Mouse (Mus musculus): ENCODE data around the gene Frmd3. TPM values are rescaled to one million over a fixed set of nuclear protein-coding genes. Genes with fewer than 3 reads are reported as not detected.
"Not testable (repeated sequence)": the region's sequence is repeated elsewhere in the genome, so short reads cannot be mapped to it uniquely, and the experiment has no call there.

The Frmd3 gene
- 0.51 and 0.58 TPM in 2 replicates for polyA plus RNA-seq (2016; fragmentation: Nextera tagmentation; extraction: Ambion mirVana)

GRCm38 (mm10) chr4:74013211-74014047 lies at the start of gene Frmd3:
Gene Frmd3, plus strand, starts transcription at chr4:74013442.
- under 1% methylated on average over 55 of the region's 56 CpGs for WGBS
- Histone ChIP-seq H3K27me3 (ENCODE audit: insufficient read depth, poor library complexity, severe bottlenecking) (peaks cover 12% of the 10 kb centered on the region; the same call in 1 of the 2 replicates), H3K4me1 (0 out of 2 replicates have a peak, but pooled peaks cover 3% of the 10 kb centered on the region), H3K27ac (peak within 1 kb of the TSS; percentile 70), H3K4me3 (peak within 1 kb of the TSS; percentile 68), H3K9me3 (no peaks in the 10 kb centered on the region), H3K36me3 (no peaks in the 10 kb centered on the region)
- DNase-seq (ENCODE audit: low spot score) = peak; percentile 78

- H3K4me1 ChIP-seq = no peaks in the 10 kb centered on the region
- no peaks in the 10 kb centered on the region for H3K9me3 ChIP-seq
- 73% methylated on average over 3 of the region's 3 CpGs for WGBS
- H3K27ac ChIP-seq = no peak overlapping the region
- H3K36me3 ChIP-seq = no peaks in the 10 kb centered on the region
- H3K27me3 ChIP-seq (ENCODE audit: insufficient read depth, poor library complexity, severe bottlenecking) = no peaks in the 10 kb centered on the region
- H3K4me3 ChIP-seq = no peak overlapping the region
- DNase-seq (ENCODE audit: low spot score) = no peak
These were observed 32.8 kb upstream of the Frmd3 start for GRCm38 (mm10) chr4:73980454-73980853.

GRCm38 (mm10) chr4:74012277-74012676 lies 965 bp upstream of the Frmd3 start:
- Histone ChIP-seq H3K4me1 (0 out of 2 replicates have a peak, but pooled peaks cover 3% of the 10 kb centered on the region), H3K36me3 (no peaks in the 10 kb centered on the region), H3K9me3 (no peaks in the 10 kb centered on the region), H3K27ac (no peak overlapping the region), H3K27me3 (ENCODE audit: insufficient read depth, poor library complexity, severe bottlenecking) (peaks cover 12% of the 10 kb centered on the region; the same call in 1 of the 2 replicates), H3K4me3 (no peak overlapping the region)
- 44% methylated on average over 3 of the region's 3 CpGs for WGBS
- DNase-seq (ENCODE audit: low spot score) = no peak

GRCm38 (mm10) chr4:74012700-74013099 lies 542 bp upstream of the Frmd3 start:
- Histone ChIP-seq H3K36me3 (no peaks in the 10 kb centered on the region), H3K4me1 (0 out of 2 replicates have a peak, but pooled peaks cover 3% of the 10 kb centered on the region), H3K27me3 (ENCODE audit: insufficient read depth, poor library complexity, severe bottlenecking) (peaks cover 12% of the 10 kb centered on the region; the same call in 1 of the 2 replicates), H3K4me3 (peak overlapping the region; percentile 68), H3K27ac (no peak overlapping the region), H3K9me3 (no peaks in the 10 kb centered on the region)
- no peak for DNase-seq (ENCODE audit: low spot score)
- WGBS = 42% methylated on average over 4 of the region's 4 CpGs

GRCm38 (mm10) chr4:74014048-74014500 lies 832 bp downstream of the Frmd3 start:
- H3K27ac ChIP-seq = no peak overlapping the region
- WGBS = 7% methylated on average over 11 of the region's 11 CpGs
- no peaks in the 10 kb centered on the region for H3K9me3 ChIP-seq
- no peak for DNase-seq (ENCODE audit: low spot score)
- 0 out of 2 replicates have a peak, but pooled peaks cover 3% of the 10 kb centered on the region for H3K4me1 ChIP-seq
- H3K4me3 ChIP-seq = peak overlapping the region; percentile 68
- H3K36me3 ChIP-seq = no peaks in the 10 kb centered on the region
- peaks cover 12% of the 10 kb centered on the region; the same call in 1 of the 2 replicates for H3K27me3 ChIP-seq (ENCODE audit: insufficient read depth, poor library complexity, severe bottlenecking)

- no peak for DNase-seq (ENCODE audit: low spot score)
- Histone ChIP-seq H3K9me3 (no peaks in the 10 kb centered on the region), H3K27me3 (ENCODE audit: insufficient read depth, poor library complexity, severe bottlenecking) (no peaks in the 10 kb centered on the region; the same call in 1 of the 2 replicates), H3K4me1 (no peaks in the 10 kb centered on the region), H3K36me3 (no peaks in the 10 kb centered on the region), H3K4me3 (no peak overlapping the region), H3K27ac (no peak overlapping the region)
- WGBS = 72% methylated on average over 2 of the region's 2 CpGs
These were observed 6.8 kb downstream of the Frmd3 start for GRCm38 (mm10) chr4:74020084-74020483.

GRCm38 (mm10) chr4:74043226-74043625 lies 30.0 kb downstream of the Frmd3 start:
- no peak overlapping the region for H3K27ac ChIP-seq
- DNase-seq (ENCODE audit: low spot score) = no peak
- no peaks in the 10 kb centered on the region for H3K4me1 ChIP-seq
- H3K9me3 ChIP-seq = no peaks in the 10 kb centered on the region
- no peak overlapping the region for H3K4me3 ChIP-seq
- H3K36me3 ChIP-seq = no peaks in the 10 kb centered on the region
- no peaks in the 10 kb centered on the region for H3K27me3 ChIP-seq (ENCODE audit: insufficient read depth, poor library complexity, severe bottlenecking)

- Histone ChIP-seq H3K36me3 (no peaks in the 10 kb centered on the region), H3K4me1 (no peaks in the 10 kb centered on the region), H3K27me3 (ENCODE audit: insufficient read depth, poor library complexity, severe bottlenecking) (no peaks in the 10 kb centered on the region), H3K27ac (no peak overlapping the region), H3K9me3 (no peaks in the 10 kb centered on the region), H3K4me3 (no peak overlapping the region)
- DNase-seq (ENCODE audit: low spot score) = no peak
- WGBS = 82% methylated on average over 1 of the region's 1 CpGs
These were observed 38.5 kb downstream of the Frmd3 start for GRCm38 (mm10) chr4:74051692-74052091.

GRCm38 (mm10) chr4:74076727-74077126 lies 63.5 kb downstream of the Frmd3 start:
- H3K4me3 ChIP-seq = no peak overlapping the region
- H3K36me3 ChIP-seq = no peaks in the 10 kb centered on the region
- WGBS = 48% methylated on average over 2 of the region's 2 CpGs
- no peak overlapping the region for H3K27ac ChIP-seq
- no peaks in the 10 kb centered on the region for H3K9me3 ChIP-seq
- no peaks in the 10 kb centered on the region for H3K4me1 ChIP-seq
- H3K27me3 ChIP-seq (ENCODE audit: insufficient read depth, poor library complexity, severe bottlenecking) = no peaks in the 10 kb centered on the region
- DNase-seq (ENCODE audit: low spot score) = no peak

- Histone ChIP-seq H3K4me1 (no peaks in the 10 kb centered on the region), H3K36me3 (no peaks in the 10 kb centered on the region), H3K27me3 (ENCODE audit: insufficient read depth, poor library complexity, severe bottlenecking) (no peaks in the 10 kb centered on the region), H3K9me3 (no peaks in the 10 kb centered on the region), H3K4me3 (no peak overlapping the region), H3K27ac (no peak overlapping the region)
- WGBS = 81% methylated on average over 3 of the region's 3 CpGs
- DNase-seq (ENCODE audit: low spot score) = no peak
These were observed 97.6 kb downstream of the Frmd3 start for GRCm38 (mm10) chr4:74110816-74111215.

GRCm38 (mm10) chr4:74191528-74191927 lies 178.3 kb downstream of the Frmd3 start:
- no peaks in the 10 kb centered on the region for H3K27me3 ChIP-seq (ENCODE audit: insufficient read depth, poor library complexity, severe bottlenecking)
- DNase-seq (ENCODE audit: low spot score) = no peak
- H3K4me3 ChIP-seq = no peak overlapping the region
- no peaks in the 10 kb centered on the region for H3K9me3 ChIP-seq
- H3K27ac ChIP-seq = no peak overlapping the region
- H3K36me3 ChIP-seq = no peaks in the 10 kb centered on the region
- H3K4me1 ChIP-seq = no peaks in the 10 kb centered on the region

GRCm38 (mm10) chr4:74201281-74201811 lies 188.1 kb downstream of the Frmd3 start:
- H3K27me3 ChIP-seq (ENCODE audit: insufficient read depth, poor library complexity, severe bottlenecking) = no peaks in the 10 kb centered on the region
- no peaks in the 10 kb centered on the region for H3K4me1 ChIP-seq
- H3K36me3 ChIP-seq = no peaks in the 10 kb centered on the region
- no peaks in the 10 kb centered on the region for H3K9me3 ChIP-seq
- H3K27ac ChIP-seq = no peak overlapping the region
- no peak for DNase-seq (ENCODE audit: low spot score)
- H3K4me3 ChIP-seq = no peak overlapping the region

- H3K4me3 ChIP-seq; H3K9me3 ChIP-seq; H3K27me3 ChIP-seq (ENCODE audit: insufficient read depth, poor library complexity, severe bottlenecking); H3K36me3 ChIP-seq; H3K27ac ChIP-seq; H3K4me1 ChIP-seq; DNase-seq (ENCODE audit: low spot score): not testable (repeated sequence)
- WGBS = 87% methylated on average over 1 of the region's 1 CpGs
These were observed 208.5 kb downstream of the Frmd3 start for GRCm38 (mm10) chr4:74221780-74222179.
